Mouse (Mus musculus) adrenal gland, adult (tissue): ENCODE results near the gene Gns.
"Not testable (repeated sequence)": the region's sequence is repeated elsewhere in the genome, so short reads cannot be mapped to it uniquely, and the experiment has no call there.

ENCODE experiments used
- DNase-seq, 2 experiments: peaks; one replicate each; pipeline ENCODE4 v3.0.0; 2022 to 2023; ENCODE audit warnings: low spot score in 1 of 2; ENCODE audit not compliant: inconsistent age in 2 of 2

The Gns gene

GRCm38 (mm10) chr10:121364801-121365564 is at the start of gene Gns:
Gns (plus strand) TSS chr10:121365090.
- peak; percentile 87 to 95 for DNase-seq

DNA sequence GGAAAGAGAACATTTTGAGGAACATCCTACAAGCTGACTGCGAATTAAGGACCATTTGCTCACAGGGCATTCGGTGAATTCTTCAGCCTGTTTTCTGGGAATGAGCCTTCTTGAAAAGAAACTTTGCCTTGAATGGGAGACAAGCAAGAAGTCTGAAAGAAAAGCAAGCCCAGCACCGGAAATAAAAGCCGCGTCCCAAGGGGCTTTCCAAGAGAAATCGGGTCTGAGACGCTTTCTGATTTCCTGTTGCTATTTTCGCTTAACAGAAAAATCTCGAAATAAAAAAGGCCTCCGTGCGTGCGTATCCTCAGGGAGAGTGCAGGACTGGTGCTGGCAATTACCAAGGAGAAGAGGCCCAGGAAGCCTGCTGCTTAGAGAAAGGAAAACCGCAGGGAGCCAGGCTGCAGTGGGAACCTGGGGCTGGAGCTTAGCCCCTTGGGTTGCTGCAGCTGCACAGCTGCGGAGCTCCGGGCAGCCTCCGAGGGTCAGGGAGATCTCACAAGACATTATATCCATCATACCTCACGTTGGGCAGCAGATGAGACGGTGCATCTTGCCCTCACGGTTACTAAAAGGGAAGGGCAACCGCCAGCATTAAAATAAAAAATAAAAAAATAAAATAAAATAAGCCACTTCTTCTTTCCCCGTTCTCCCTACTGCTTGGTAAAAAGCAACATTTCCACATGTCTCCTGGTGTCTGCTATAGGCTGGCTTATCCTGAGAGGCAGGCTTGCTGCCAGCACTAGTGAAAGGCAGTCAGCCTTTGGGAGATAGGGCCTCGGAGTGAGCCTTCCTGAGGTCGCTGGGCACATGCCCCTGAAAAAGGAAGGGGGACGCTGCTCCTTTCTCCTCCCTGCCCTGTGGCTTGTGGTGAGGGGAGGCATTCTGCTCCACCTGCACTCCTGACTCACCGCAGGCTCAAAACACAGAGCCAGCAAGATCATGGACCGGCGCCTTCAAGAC is 49.3 kb upstream of the Gns start:
- no peak for DNase-seq

DNA sequence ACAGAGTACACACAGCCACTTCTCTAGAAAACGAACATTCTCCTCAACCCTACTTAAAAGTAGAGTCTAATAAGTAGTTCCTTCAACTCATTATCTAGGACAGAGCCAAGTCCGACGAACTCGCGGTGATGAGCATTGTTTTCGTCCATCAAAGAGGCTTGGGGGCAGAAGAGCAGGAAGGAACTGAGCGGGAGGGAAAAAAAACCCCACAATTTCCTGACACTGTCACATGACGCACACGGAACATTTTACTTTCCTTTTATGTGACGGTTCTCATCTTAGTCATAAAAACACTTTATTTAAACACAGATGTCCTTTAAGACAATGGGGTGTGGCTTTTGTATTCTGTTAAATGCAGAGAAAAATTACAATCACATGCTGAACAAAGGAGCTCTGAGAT is 48.5 kb upstream of the Gns start:
- no peak for DNase-seq

DNA sequence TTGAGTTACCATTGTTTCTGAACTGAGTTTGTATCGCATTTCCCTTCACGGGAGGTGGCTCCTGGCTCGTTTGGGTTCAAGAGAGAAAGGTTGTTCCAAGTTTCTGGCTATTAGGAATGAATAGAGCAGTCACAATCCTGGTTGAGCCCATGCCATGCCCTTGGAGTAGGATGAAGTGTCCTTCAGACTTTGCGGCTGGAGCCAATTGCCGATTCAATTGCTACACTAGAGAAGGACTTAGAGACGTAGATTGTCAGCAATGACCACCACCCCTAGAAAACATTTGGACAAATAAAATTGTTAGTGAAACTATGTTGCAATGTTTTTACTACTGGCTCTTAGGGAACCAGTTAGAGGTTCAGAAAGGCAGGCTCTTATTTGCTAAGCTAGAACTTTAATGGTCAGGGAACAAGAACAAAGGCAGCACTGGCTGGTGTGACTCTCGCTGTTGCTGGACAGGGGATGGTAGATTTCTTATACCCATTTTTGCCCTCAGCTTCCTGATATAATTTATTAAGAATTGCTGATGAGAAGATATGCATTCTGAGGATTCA is 46.4 kb upstream of the Gns start:
- peak in 1 of 2 experiments; percentile 50 for DNase-seq

- no peak for DNase-seq
Observed at GRCm38 (mm10) chr10:121323493-121323892, 41.4 kb upstream of the Gns start.

DNA sequence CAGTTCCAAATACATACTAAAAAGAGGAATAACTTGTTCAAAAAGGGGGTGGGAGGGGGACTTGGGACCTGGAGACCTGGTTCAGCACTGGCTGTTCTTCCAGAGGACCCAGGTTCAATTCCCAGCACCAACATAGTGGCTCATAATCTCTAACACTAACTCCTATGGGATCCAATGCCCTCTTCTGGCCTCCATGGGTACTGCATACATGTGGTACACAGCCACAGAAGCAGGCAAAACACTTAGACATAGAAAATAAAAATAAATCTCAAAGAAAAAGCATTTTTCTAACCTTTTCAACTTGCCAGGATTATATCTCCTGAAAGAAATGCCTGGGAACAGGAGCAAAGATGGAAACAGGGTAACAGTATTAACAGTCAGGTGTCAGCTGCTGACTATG is 38.7 kb upstream of the Gns start:
- DNase-seq = no peak

GRCm38 (mm10) chr10:121329586-121329985 is 35.3 kb upstream of the Gns start:
- DNase-seq = no peak

DNA sequence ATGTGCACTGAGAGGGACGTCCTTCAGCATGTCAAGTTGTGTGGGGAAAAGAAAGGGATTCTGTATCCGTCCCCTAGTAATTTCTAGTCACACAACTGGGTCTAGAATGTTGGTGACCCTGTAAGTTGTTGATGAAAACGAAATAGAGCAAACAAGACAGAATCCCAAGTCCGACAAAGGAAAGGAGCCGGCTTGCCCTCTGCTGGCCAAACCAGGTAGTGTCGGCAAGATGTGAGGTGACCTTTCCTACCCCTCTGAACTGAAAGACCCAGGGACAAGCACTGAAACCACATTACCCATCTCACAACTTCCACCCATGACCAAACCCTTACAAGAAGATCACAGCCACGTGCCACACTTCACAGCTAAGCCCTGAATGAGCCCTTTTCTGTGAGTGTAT is 34.0 kb upstream of the Gns start:
- DNase-seq = peak; percentile 54 to 90

DNA sequence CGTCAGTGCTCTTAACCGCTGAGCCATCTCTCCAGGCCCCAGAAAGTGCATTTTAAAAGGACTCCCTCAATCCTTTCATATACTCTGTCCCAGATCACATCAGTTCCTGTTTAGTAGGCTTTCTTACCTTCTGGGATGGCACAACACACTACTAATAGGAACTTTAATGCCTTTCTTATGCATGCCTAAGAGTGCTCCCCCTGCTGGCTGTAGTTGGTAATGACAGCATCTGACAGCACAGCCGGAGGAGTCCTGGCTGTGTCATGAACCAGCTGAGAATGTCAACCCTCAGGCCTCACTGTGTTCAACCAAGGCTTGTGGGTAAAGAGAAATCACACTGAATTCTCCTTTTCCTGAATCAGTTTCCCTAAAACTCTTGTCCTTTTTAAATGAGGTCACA is 30.3 kb upstream of the Gns start:
- peak; percentile 64 to 89 for DNase-seq

GRCm38 (mm10) chr10:121336536-121336935 is 28.4 kb upstream of the Gns start:
- DNase-seq = not testable (repeated sequence)

- DNase-seq = no peak
Observed at GRCm38 (mm10) chr10:121340754-121341593, 23.9 kb upstream of the Gns start.

GRCm38 (mm10) chr10:121342260-121342659 is 22.6 kb upstream of the Gns start:
- DNase-seq = no peak

GRCm38 (mm10) chr10:121343867-121344266 is 21.0 kb upstream of the Gns start:
- no peak for DNase-seq

- DNase-seq = no peak
Observed at GRCm38 (mm10) chr10:121349244-121349643, 15.6 kb upstream of the Gns start.

DNA sequence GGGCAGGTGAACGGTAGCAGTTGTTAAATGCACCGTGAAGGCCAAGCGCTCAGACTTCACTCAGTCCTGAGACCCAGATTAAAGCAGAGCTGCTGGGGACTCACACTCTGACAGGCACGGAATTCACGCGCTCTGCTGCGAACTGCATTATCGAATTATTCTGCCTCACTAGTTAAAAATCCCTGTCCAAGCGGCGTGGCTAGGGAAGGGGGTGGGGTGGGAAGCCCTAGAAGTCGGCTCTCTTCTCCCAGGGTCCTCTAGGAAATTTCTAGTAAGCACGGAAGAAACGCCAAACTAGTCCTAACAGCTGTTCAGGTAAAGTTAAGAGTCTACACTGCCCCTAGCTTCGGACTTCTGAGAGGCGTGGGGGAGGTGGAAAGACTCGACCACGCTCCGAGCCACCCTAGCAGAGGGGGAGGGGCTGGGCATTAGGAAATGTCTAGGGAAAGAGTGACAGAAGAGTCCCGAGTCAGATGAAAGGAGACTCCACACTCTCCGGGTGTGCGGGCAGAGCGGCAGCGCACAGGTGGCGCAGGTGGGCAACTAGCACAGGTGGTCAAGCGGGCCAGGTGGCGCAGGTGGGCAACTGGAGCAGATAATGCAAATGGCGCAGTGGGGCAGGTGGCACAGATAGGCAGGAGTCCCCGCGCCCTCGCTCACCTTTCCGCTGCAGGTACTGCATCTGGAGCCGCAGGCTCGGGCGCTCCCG is 14.4 kb upstream of the Gns start:
- peak in 1 of 2 experiments; percentile 74 for DNase-seq

DNA sequence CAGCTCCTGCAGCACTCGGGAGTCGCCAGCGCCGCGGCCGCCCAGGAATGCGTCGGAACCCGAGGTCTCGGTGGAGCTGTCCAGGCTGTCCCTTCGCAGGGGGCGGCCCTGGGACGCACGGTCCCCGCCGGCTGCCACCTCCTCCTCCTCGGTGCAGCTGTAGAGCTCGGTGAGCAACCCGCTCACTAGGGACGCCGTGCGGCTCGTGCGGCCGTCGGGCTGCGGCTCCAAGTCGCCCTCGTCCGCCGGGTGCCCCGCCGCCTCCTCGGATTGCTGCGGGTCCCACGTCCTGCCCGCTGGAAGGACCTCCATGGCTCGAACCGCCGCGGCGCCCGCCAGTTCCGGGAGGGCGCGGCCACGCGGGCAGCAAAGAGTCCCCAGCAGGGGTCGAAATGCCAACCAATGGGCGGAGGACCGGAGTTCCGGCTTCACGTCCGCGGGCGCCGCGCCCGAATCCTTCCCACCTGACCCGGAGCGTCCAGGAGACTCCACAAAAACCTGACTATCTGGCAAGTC is 13.8 kb upstream of the Gns start, which contains the start of gene Tbc1d30:
Gene Tbc1d30, minus strand, starts transcription at position 213 of the 516 bp plus-strand sequence.
- peak; percentile 72 to 91 for DNase-seq

DNA sequence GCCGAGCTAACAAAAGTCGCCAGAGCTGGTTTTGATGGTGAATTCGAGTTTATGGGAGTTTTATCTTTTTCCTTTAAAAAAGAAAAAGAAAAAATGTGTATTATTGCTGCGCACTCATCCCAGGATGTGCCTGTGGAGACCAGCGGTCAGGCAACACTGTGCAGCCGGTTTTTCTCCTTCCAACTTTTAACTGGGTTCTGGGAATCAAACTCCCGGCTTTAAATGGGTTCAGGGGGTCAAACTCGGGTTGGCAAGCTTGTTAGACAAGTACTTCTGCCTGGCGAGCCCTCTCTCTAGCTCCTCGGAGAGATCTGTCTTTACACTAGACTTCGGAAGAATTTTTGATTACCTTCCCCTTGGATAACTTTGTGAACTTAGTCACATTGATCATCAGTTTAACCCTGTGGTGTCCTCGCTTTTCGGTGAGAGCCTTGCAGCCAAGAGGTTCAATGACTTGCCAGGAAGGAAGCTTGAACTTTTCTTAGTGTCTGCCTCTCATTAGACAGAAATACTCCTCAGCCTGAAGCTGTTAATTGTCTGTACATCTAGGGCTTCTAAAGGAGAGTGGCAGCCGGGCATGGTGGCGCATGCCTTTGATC is 13.1 kb upstream of the Gns start:
- DNase-seq = no peak

- DNase-seq = no peak
Observed at GRCm38 (mm10) chr10:121360358-121360757, 4.5 kb upstream of the Gns start.

DNA sequence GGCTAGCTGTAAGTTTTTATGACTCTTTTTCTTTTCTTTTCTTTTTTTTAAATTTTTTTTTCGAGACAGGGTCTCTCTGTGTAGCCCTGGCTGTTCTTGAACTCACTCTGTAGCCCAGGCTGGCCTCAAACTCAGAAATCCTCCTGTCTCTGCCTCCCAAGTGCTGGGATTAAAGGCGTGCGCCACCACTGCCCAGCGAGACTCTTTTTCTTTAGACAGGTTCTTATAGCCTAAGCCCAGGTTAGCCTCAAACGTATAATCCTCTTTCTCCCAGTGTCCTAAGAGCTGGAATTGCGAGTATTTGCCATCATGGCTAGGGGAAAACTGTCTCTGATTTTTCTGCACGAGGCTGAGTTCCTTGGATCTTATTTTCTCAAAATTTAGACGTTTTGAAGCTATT is 1.7 kb upstream of the Gns start:
- DNase-seq = no peak
